In genomic region chr11:118289562-118289961, GRCm38 (mm10) we compare ENCODE assay signal across 8 mouse cellular contexts. TPM values are rescaled to one million over a fixed set of nuclear protein-coding genes. Genes with fewer than 3 reads are reported as not detected.
A peak's percentile ranks its signal among the peaks of the same experiment; 100 is the strongest.
DNase-seq lines count a peak whose midpoint lies in the region; ATAC-seq and TF ChIP-seq lines count a peak whose summit lies in the region.

No protein-coding gene starts in this region.

- H3K9me3 ChIP-seq in kidney, postnatal 0 days (replicated peaks; ENCODE audit: low read length) = no peaks in the 10 kb centered on the region
- H3K9me3 ChIP-seq in hindbrain, embryonic 12.5 days (replicated peaks) = no peaks in the 10 kb centered on the region
- H3K9me3 ChIP-seq in midbrain, embryonic 16.5 days (replicated peaks; ENCODE audit: control insufficient read depth, low read length, poor library complexity, severe bottlenecking) = no peaks in the 10 kb centered on the region

- peak overlapping the region; percentile 71 for H3K4me3 ChIP-seq in kidney, postnatal 0 days (replicated peaks; ENCODE audit: low read depth, low read length)
- H3K4me3 ChIP-seq in bone marrow, adult 2 months (replicated peaks; ENCODE audit: control insufficient read depth, low read depth, low read length) = peak overlapping the region; percentile 76
- H3K4me3 ChIP-seq in hindbrain, embryonic 12.5 days = peak overlapping the region; percentile 91
- peak overlapping the region; percentile 68 for H3K4me3 ChIP-seq in midbrain, embryonic 16.5 days (ENCODE audit: low read depth, low read length)

- TF ChIP-seq CTCF in kidney, postnatal 0 days (IDR thresholded peaks at IDR 0.05; ENCODE audit: low read depth) = no peak
- no peak for TF ChIP-seq CTCF in bone marrow, adult 2 months (IDR thresholded peaks at IDR 0.05; ENCODE audit: control insufficient read depth, insufficient read depth, low read length)

- ATAC-seq in kidney, postnatal 0 days (replicated peaks; ENCODE audit: low FRiP score, low read depth) = no peak; the same call in 1 of the 2 replicates
- ATAC-seq in hindbrain, embryonic 12.5 days (ENCODE audit: low FRiP score) = no peak; the same call in 1 of the 2 replicates
- ATAC-seq in midbrain, embryonic 16.5 days = peak; percentile 21

- peak overlapping the region; percentile 88 for H3K9ac ChIP-seq in kidney, postnatal 0 days (ENCODE audit: low read depth, low read length)
- peak overlapping the region; percentile 88 for H3K9ac ChIP-seq in hindbrain, embryonic 12.5 days
- peak overlapping the region; percentile 82 for H3K9ac ChIP-seq in midbrain, embryonic 16.5 days (ENCODE audit: low read depth, low read length)

- TF ChIP-seq POLR2A in bone marrow, adult 2 months (IDR thresholded peaks at IDR 0.05; ENCODE audit: borderline replicate concordance, control insufficient read depth, low read depth, low read length) = no peak

- peaks cover 8% of the 10 kb centered on the region for H3K4me1 ChIP-seq in kidney, postnatal 0 days (replicated peaks; ENCODE audit: insufficient read depth, low read length)
- peaks cover 2% of the 10 kb centered on the region; the same call in 1 of the 2 replicates for H3K4me1 ChIP-seq in bone marrow, adult 2 months (ENCODE audit: control insufficient read depth, insufficient read depth, low read length)
- peaks cover 19% of the 10 kb centered on the region for H3K4me1 ChIP-seq in hindbrain, embryonic 12.5 days
- H3K4me1 ChIP-seq in midbrain, embryonic 16.5 days (ENCODE audit: control insufficient read depth, insufficient read depth, low read length) = peaks cover 13% of the 10 kb centered on the region

- peak; percentile 38 for DNase-seq in kidney, postnatal 0 days (ENCODE audit: low spot score)
- DNase-seq in kidney, postnatal 14 days = no peak
- no peak for DNase-seq in thymus, adult 18-20 months
- no peak for DNase-seq in spleen, postnatal 14 days (ENCODE audit: low spot score in 2 of 2)
- no peak for DNase-seq in thymus, postnatal 0 days (ENCODE audit: low spot score)

- peaks cover 19% of the 10 kb centered on the region for H3K36me3 ChIP-seq in kidney, postnatal 0 days (ENCODE audit: insufficient read depth, low read length)
- H3K36me3 ChIP-seq in hindbrain, embryonic 12.5 days = peaks cover 32% of the 10 kb centered on the region
- H3K36me3 ChIP-seq in midbrain, embryonic 16.5 days (ENCODE audit: control insufficient read depth, insufficient read depth, low read length) = peaks cover 15% of the 10 kb centered on the region

- under 1% methylated on average over 22 of the region's 22 CpGs for WGBS in kidney, postnatal 0 days
- WGBS in bone marrow, adult 2 months = under 1% methylated on average over 22 of the region's 22 CpGs
- WGBS in hindbrain, embryonic 12.5 days = under 1% methylated on average over 22 of the region's 22 CpGs
- WGBS in midbrain, embryonic 16.5 days = under 1% methylated on average over 22 of the region's 22 CpGs

- peak overlapping the region; percentile 82 for H3K27ac ChIP-seq in kidney, postnatal 0 days
- H3K27ac ChIP-seq in bone marrow, adult 2 months (ENCODE audit: control insufficient read depth, insufficient read depth, low read depth, low read length, poor library complexity) = peak overlapping the region; percentile 46; the same call in 1 of the 2 replicates
- peak overlapping the region; percentile 81 for H3K27ac ChIP-seq in hindbrain, embryonic 12.5 days
- peak overlapping the region; percentile 82 for H3K27ac ChIP-seq in midbrain, embryonic 16.5 days (ENCODE audit: low read length)

- no peaks in the 10 kb centered on the region for H3K27me3 ChIP-seq in kidney, postnatal 0 days (ENCODE audit: insufficient read depth, low read length)
- H3K27me3 ChIP-seq in hindbrain, embryonic 12.5 days = no peaks in the 10 kb centered on the region
- H3K27me3 ChIP-seq in midbrain, embryonic 16.5 days (ENCODE audit: control insufficient read depth, insufficient read depth, low read depth, low read length) = no peaks in the 10 kb centered on the region

- peak overlapping the region; percentile 88 for H3K4me2 ChIP-seq in kidney, postnatal 0 days (ENCODE audit: low read length)
- H3K4me2 ChIP-seq in hindbrain, embryonic 12.5 days (replicated peaks) = peak overlapping the region; percentile 96
- peak overlapping the region; percentile 90 for H3K4me2 ChIP-seq in midbrain, embryonic 16.5 days (ENCODE audit: low read length)

RNA-seq across cellular contexts. Expression of gene Usp36, which starts 0.5 kb away (rescaled TPM):
- 10.9 and 11.9 TPM in 2 replicates for polyA plus RNA-seq in kidney, postnatal 0 days (2015; fragmentation: Nextera tagmentation; extraction: Ambion mirVana)
- polyA plus RNA-seq in bone marrow, adult 2 months (2011; ENCODE audit: insufficient read depth, insufficient read length, low replicate concordance, missing spikeins) = 10.2 and 18.5 TPM in 2 replicates
- 17.1 and 19.9 TPM in 2 replicates for polyA plus RNA-seq in hindbrain, embryonic 12.5 days (2016; fragmentation: Nextera tagmentation; extraction: Ambion mirVana)
- 17.7 and 18.8 TPM in 2 replicates for polyA plus RNA-seq in midbrain, embryonic 16.5 days (2015; fragmentation: Nextera tagmentation; extraction: Ambion mirVana)
- polyA plus RNA-seq in thymus, postnatal 0 days (2015; fragmentation: Nextera tagmentation; extraction: Ambion mirVana) = 13.0 and 15.2 TPM in 2 replicates

RNA-seq across cellular contexts. Expression of gene Cyth1, which starts 41.2 kb away (rescaled TPM):
- 16.7 and 17.3 TPM in 2 replicates for polyA plus RNA-seq in kidney, postnatal 0 days (2015; fragmentation: Nextera tagmentation; extraction: Ambion mirVana)
- 19.2 and 28.3 TPM in 2 replicates for polyA plus RNA-seq in bone marrow, adult 2 months (2011; ENCODE audit: insufficient read depth, insufficient read length, low replicate concordance, missing spikeins)
- 29.0 and 33.5 TPM in 2 replicates for polyA plus RNA-seq in hindbrain, embryonic 12.5 days (2016; fragmentation: Nextera tagmentation; extraction: Ambion mirVana)
- polyA plus RNA-seq in midbrain, embryonic 16.5 days (2015; fragmentation: Nextera tagmentation; extraction: Ambion mirVana) = 25.1 and 26.7 TPM in 2 replicates
- polyA plus RNA-seq in thymus, postnatal 0 days (2015; fragmentation: Nextera tagmentation; extraction: Ambion mirVana) = 44.7 and 46.1 TPM in 2 replicates

RNA-seq across cellular contexts. Expression of gene Cep295nl, which starts 52.7 kb away (rescaled TPM):
- 0.46 and 0.54 TPM in 2 replicates for polyA plus RNA-seq in kidney, postnatal 0 days (2015; fragmentation: Nextera tagmentation; extraction: Ambion mirVana)
- 1.4 and 1.5 TPM in 2 replicates for polyA plus RNA-seq in bone marrow, adult 2 months (2011; ENCODE audit: insufficient read depth, insufficient read length, low replicate concordance, missing spikeins)
- polyA plus RNA-seq in hindbrain, embryonic 12.5 days (2016; fragmentation: Nextera tagmentation; extraction: Ambion mirVana) = 0.43 and 0.48 TPM in 2 replicates
- 0.10 and 0.15 TPM in 2 replicates for polyA plus RNA-seq in midbrain, embryonic 16.5 days (2015; fragmentation: Nextera tagmentation; extraction: Ambion mirVana)
- 0.21 and 0.30 TPM in 2 replicates for polyA plus RNA-seq in thymus, postnatal 0 days (2015; fragmentation: Nextera tagmentation; extraction: Ambion mirVana)
